Mouse (Mus musculus) embryonic stem cell, embryonic (primary cell): Measurements from ENCODE around the gene Ckm.

Experiments
- CTCF ChIA-PET, 4 experiments: fragments of 300-600 bp in 2 of 4; fragments of 350-600 bp in 2 of 4; sonication (Branson Sonifier 250); formaldehyde crosslinking; loops; one replicate each; lab custom pipeline; 2022; ENCODE audit warnings: inconsistent platforms in 2 of 4; lab: Charles Lee
- POLR2A ChIA-PET, 4 experiments: fragments of 300-600 bp in 2 of 4; fragments of 350-600 bp in 2 of 4; sonication (Branson Sonifier 250); formaldehyde crosslinking; loops; one replicate each; lab custom pipeline; 2022; ENCODE audit warnings: antibody characterized with exemption in 4 of 4, inconsistent platforms in 1 of 4; lab: Charles Lee

Gene Ckm

GRCm38 (mm10) chr7:19462884-19463381 is 58.4 kb downstream of the Ckm start, which contains the start of gene Exoc3l2:
Gene Exoc3l2 (plus strand): TSS chr7:19463331.
- POLR2A ChIA-PET, result interaction anchor here in 3 of 4 experiments (0.6 to 1.9 kb wide), 13 partner anchors 9 to 104 kb away, joined by 3 to 4 read pairs (median 3); partner anchors contain the start of genes Cd3eap (in 1 of the 3) and Ppp1r13l (in 1 of the 3)
- CTCF ChIA-PET, result interaction anchor here (0.5 to 3.1 kb wide), 15 partner anchors 12 to 1005 kb away, joined by 3 to 16 read pairs (median 4); partner anchors contain the start of genes Ckm (in 1 of the 4) and Klc3 (in 1 of the 4)

DNA sequence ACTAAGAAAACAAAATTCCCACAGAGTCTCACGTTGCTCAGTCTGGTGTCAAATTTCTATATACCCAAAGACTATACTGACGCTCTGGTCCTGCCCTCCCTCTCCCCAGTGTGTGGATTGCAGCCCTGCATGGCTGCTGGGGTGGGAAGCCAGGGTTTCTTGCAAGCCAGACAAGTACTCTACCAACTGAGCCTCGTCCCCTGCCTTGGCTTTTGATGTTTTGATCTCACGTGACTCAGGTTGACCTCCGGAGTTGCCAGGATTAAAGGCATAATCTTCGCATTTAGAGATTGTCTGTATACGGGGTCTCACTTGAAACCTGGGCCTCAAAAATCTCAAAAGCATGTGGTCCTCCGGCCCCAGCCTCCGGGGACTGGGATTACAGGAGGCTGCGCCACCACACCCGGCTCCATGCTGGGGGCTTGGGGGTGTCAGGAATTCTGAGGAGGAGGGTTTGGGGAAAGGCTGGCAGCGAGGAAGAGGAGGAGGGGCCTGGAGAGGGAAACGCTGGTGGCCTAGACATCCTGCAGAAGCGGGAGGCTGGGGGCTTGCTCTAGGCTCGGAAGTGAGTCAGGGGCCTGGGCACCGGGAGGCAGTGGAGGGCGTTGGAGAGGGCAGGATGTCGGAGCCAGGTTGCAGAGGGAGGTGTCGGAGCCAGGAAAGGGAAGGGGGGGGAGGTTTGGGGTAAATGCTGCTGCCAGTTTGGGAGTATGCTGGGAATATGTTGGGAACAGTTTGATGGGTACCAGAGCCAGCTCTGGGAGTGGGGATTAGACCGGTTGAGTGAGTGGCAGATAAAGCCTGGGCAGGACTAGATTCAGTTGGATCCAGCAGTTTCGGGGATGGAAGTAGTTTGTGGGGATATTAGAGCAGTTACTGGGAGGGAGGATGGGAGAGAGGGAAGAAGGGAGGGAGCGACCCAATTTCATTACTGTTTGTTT is 60.1 kb downstream of the Ckm start:
- POLR2A ChIA-PET, result interaction anchor here in 2 of 4 experiments (0.6 to 1.5 kb wide), 5 partner anchors 8 to 211 kb away, joined by 3 to 6 read pairs (median 3); no protein-coding TSS in a partner anchor
- CTCF ChIA-PET, result interaction anchor here in 2 of 4 experiments (0.6 to 0.8 kb wide), 2 partner anchors 25 to 68 kb away, joined by 3 read pairs; no protein-coding TSS in a partner anchor

- POLR2A ChIA-PET, result interaction anchor here (0.6 to 1.5 kb wide), 10 partner anchors 8 to 265 kb away, joined by 3 to 4 read pairs (median 3); no protein-coding TSS in a partner anchor
- CTCF ChIA-PET, result interaction anchor here (0.6 to 1.5 kb wide), 8 partner anchors 23 to 124 kb away, joined by 3 to 5 read pairs (median 4); no protein-coding TSS in a partner anchor
These were observed 62.1 kb downstream of the Ckm start for GRCm38 (mm10) chr7:19466602-19467145.

DNA sequence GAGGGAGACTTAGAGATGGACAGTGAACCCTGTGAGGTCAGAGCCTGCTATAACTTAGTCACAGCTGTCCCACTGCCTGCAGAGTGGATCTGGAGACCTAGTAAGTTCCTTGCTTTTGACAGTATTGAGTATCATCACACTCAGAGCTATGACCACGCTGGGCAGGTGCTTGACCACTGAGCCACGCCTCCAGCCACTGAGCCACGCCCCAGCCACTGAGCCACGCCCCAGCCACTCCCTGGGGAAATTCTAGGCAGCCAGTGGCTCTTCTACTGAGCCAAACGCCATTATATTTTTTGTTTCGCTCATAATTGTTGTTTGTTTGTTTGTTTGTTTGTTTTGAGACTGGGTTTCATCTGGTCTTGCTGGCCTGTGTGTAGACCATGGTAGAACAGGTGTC is 63.1 kb downstream of the Ckm start:
- ChIA-PET POLR2A (interaction anchor here (0.5 to 1.9 kb wide), 7 partner anchors 8 to 633 kb away, joined by 3 to 6 read pairs (median 3); no protein-coding TSS in a partner anchor), CTCF (interaction anchor here in 2 of 4 experiments (0.6 to 1.5 kb wide), 5 partner anchors 62 to 558 kb away, joined by 3 to 4 read pairs (median 3); partner anchors contain the start of gene Ccdc61 (in 1 of the 2))

GRCm38 (mm10) chr7:19468279-19468678 is 63.7 kb downstream of the Ckm start:
- CTCF ChIA-PET, result interaction anchor here in 3 of 4 experiments (0.6 to 2.5 kb wide), 3 partner anchors 63 to 558 kb away, joined by 3 to 10 read pairs (median 3); partner anchors contain the start of gene Ccdc61 (in 1 of the 3)
- POLR2A ChIA-PET, result interaction anchor here in 3 of 4 experiments (0.6 to 1.9 kb wide), 3 partner anchors 20 to 371 kb away, joined by 3 to 6 read pairs (median 3); no protein-coding TSS in a partner anchor

DNA sequence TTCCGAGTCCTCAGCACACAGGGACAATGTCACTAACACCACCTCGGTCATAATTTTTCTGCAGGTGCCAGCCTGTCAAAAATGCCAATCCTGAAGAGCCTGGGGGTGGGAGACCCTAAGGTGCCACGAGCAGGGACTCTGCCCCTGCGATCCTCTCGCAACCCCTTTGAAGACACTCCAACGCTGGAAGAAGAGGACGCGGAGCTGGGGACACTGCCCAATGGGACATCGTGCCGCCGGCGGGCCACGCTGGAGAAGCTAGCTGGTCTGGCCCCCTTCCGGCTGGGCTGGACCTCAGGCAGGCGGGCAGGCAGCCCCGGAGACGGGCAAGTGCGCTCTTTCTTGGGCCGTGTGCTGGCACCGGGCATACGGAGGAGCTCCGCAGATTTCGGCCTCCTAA is 64.8 kb downstream of the Ckm start:
- POLR2A ChIA-PET, result interaction anchor here in 2 of 4 experiments (0.6 to 1.9 kb wide), 9 partner anchors 8 to 246 kb away, joined by 3 to 7 read pairs (median 4); partner anchors contain the start of gene Tomm40 (in 1 of the 2)
- CTCF ChIA-PET, result interaction anchor here in 3 of 4 experiments (0.6 to 2.6 kb wide), 8 partner anchors 8 to 199 kb away, joined by 3 to 16 read pairs (median 4); partner anchors contain the start of genes Mark4 (in 1 of the 3) and Nkpd1 (in 1 of the 3)

GRCm38 (mm10) chr7:19470308-19470707 is 65.7 kb downstream of the Ckm start:
- ChIA-PET POLR2A (interaction anchor here in 3 of 4 experiments (0.5 to 2.1 kb wide), 12 partner anchors 9 to 347 kb away, joined by 3 to 7 read pairs (median 4); partner anchors contain the start of gene Tomm40 (in 1 of the 3)), CTCF (interaction anchor here in 3 of 4 experiments (0.6 to 2.6 kb wide), 11 partner anchors 9 to 295 kb away, joined by 3 to 16 read pairs (median 4); partner anchors contain the start of gene Nkpd1 (in 1 of the 3))

DNA sequence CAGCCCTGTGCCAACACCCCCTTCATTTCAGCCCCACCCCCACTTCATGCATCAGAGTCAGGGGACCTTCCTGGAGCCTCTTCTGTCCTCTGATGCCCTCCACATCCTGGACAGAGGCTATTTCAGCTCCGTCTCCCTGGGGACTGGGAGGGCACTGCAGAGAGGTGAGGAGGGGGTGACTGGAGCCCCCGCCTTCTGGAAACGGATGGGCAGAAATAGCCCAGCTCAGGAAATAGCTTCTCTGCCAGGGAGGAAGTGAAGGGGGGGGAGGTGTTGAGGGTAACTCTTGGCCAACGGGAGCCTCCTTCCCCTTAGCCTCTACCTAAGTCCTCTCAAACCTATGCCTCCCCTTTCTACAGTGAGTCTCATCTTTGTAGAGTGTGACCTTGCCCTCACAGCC is 67.8 kb downstream of the Ckm start:
- CTCF ChIA-PET, result interaction anchor here in 2 of 4 experiments (1.0 to 1.6 kb wide), 2 partner anchors 11 to 117 kb away, joined by 5 to 6 read pairs; no protein-coding TSS in a partner anchor
- POLR2A ChIA-PET, result interaction anchor here in 2 of 4 experiments (0.7 to 2.7 kb wide), 8 partner anchors 9 to 228 kb away, joined by 3 to 7 read pairs (median 3); partner anchors contain the start of genes Apoe (in 1 of the 2), Exoc3l2 (in 1 of the 2) and Fosb (in 1 of the 2)
